Mouse (Mus musculus) embryonic fibroblast, embryonic 13.5 days (primary cell): ENCODE results near the gene Edn2. TPM values are rescaled to one million over a fixed set of nuclear protein-coding genes. Genes with fewer than 3 reads are reported as not detected.

Experiments used
- H3K27ac ChIP-seq: 2 replicates; pipeline ENCODE4 v1.5.1; 2012; ENCODE audit warnings: low read length, control low read depth, inconsistent platforms; ENCODE audit not compliant: insufficient read depth
- H3K4me1 ChIP-seq: 2 replicates; pipeline ENCODE4 v1.6.1; 2011; ENCODE audit warnings: low read length; ENCODE audit not compliant: control insufficient read depth, insufficient read depth
- H3K4me3 ChIP-seq: 2 replicates; pipeline ENCODE4 v1.5.1; 2011; ENCODE audit warnings: mild to moderate bottlenecking, control low read depth, low read length; ENCODE audit not compliant: insufficient read depth
- CTCF ChIP-seq: IDR thresholded peaks from 2 replicates; pipeline ENCODE4 v1.5.1; 2011; ENCODE audit warnings: mild to moderate bottlenecking, control low read depth, low read length, moderate library complexity, borderline replicate concordance; ENCODE audit not compliant: insufficient read depth
- POLR2A ChIP-seq: IDR thresholded peaks from 2 replicates; pipeline ENCODE4 v1.6.1; 2011; ENCODE audit warnings: low read depth, mild to moderate bottlenecking, control low read depth, low read length, moderate library complexity
- polyA plus RNA-seq: library from polyadenylated mRNA; stranded (reverse); fragments of >200 nt; gene quantifications from 2 replicates; pipeline ENCODE4 v1.2.4, GENCODE M21; 2011; ENCODE audit warnings: low read depth; ENCODE audit not compliant: missing spikeins, insufficient read length

Edn2 gene
- polyA plus RNA-seq, 1 experiment, result not detected

DNA sequence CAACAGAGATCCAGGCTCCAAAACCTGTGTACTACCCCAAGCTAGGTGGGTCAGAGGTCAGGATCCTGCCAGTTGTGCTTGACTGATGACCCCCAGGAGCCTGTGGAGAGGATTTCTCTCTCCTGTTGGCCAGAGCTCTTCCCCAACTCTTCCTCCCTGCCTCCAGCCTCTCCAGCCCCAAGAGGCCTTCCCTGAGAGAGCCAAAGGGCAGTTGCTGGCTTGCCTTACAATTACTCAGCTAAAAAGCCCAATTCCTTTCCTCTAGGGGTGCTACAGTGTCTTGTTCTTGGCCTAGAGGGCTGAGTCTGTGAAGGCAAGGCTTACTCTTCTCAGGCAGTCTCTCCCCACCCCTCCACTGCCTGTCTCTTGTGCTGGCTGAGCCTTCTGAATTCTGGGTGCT is 34.0 kb downstream of the Edn2 start:
- no peak overlapping the region for H3K27ac ChIP-seq
- no peak overlapping the region for H3K4me3 ChIP-seq
- TF ChIP-seq CTCF (no peak), POLR2A (no peak)
- H3K4me1 ChIP-seq, result no peaks in the 10 kb centered on the region

DNA sequence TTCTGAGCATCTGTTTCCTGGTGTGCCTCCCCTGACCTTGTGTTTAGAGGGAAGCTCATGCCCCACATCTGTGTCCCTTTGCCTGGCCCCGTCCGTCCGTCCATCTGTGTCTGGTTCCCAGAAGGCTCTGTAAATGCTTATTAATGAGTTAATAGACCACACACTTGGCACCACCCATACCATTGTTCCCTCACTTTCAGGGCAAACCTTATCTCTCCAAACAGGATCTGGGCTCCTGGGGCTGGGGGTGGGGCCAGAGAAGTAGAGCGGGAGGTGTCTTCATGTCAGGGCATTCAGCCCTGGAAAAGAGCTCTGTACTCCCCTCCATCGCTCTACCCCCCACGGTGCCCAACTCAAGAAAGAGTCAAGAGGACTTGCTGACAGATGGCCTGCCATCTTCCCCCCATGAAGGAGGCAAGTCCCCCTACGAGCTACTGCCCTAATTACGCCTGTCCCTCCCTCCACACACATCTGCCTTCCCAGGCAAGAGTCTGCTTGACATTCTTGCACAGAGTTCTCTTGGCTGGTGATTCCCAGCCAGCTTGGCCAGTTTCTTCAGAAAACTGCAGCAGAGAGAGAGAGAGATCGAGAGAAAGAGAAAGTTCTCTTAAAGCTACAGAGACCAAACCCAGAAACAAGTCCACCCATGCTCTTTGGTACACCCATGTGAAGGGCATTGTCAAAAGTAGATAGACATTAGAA is 38.3 kb downstream of the Edn2 start:
- no peak overlapping the region for H3K4me3 ChIP-seq
- H3K4me1 ChIP-seq, result no peaks in the 10 kb centered on the region
- H3K27ac ChIP-seq, result no peak overlapping the region
- TF ChIP-seq CTCF, result no peak
- no peak for TF ChIP-seq POLR2A

DNA sequence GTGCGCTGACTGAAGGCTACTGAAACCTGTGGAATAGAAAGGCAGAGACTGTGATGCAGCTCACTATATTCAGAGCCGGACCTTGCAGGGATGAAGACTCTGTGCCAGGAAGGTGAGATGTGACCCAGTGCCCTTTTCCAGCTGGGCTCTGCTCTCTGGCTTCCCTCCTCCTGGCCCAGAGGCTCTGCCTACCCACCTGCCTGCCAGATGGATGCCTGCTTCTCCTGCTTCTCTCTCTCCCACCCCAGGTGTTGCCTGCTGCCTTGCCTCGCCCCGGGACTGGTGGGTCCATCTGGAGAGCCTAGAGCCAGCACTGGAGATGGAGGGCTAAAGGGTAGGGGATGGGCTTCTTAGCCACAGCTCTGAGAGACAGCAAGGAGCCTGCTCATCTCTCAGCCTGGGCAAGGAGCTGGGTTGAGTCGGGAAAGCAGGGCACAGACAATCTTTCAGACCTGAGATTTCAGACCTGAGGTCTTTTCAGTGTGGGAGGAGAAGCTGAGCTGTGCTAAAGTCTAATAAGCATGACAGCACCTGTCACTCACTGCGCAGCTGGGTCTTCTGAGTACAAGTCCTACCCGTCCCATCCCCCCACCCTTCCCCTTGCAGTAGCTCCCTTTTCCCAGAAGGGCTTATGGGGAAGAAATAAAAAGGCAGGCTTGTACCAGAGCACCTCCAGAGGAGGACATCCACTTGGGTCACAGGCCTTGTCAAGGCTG is 39.7 kb downstream of the Edn2 start:
- H3K27ac ChIP-seq, result no peak overlapping the region
- no peak overlapping the region for H3K4me3 ChIP-seq
- H3K4me1 ChIP-seq, result no peaks in the 10 kb centered on the region
- TF ChIP-seq POLR2A, result no peak
- TF ChIP-seq CTCF, result no peak

DNA sequence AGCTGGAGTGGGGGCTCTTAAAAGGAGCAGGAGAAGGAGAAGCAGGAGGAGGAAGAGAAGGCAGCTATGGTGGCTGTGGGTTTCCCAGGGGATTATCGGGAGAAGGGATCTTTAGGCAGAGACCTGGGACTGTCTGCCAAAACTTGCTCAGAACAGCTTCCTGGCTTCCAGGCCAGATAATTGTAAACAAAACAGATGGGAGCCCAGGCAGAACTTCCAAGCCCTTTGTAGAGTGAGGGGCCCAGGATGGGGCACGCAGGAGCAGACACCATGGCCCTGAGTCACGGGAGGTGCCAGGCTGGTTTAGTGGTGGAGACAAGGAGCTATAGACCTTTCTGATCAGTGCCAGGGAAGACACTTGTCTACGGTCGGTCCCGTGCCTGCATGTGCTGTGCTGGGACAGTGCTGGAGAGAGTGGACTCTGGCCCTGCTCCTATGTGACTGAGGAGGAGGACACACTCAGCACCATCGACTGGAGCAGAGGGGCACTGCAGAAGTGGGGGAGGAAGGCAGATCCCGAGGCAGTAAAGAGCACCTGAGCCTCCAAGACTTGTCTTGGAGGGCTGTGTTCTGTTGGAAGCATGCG is 43.4 kb downstream of the Edn2 start:
- Histone ChIP-seq H3K4me1 (no peaks in the 10 kb centered on the region), H3K4me3 (no peak overlapping the region), H3K27ac (no peak overlapping the region)
- TF ChIP-seq CTCF (no peak), POLR2A (no peak)

DNA sequence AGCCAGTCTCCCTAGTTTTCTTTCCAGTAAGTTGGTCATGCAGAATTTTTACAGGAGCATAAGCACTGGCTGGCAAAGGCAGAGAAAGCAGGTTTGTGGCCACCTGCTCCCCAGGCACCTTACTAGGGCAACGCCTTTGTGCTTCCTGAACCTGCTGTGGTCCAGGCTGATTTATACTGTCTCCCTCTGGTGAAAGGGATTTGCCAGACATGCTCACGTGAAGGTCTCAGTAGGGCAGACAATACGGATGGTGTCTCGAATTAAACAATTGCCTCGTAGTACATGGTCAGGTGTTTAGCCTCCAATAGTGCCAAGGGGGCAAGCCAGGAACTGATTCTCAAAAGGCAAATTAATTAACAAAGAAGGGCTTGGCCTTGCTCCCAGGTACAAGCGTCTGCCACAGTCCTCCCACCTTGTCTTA is 45.5 kb downstream of the Edn2 start:
- no peaks in the 10 kb centered on the region for H3K4me1 ChIP-seq
- H3K4me3 ChIP-seq, result no peak overlapping the region
- no peak overlapping the region for H3K27ac ChIP-seq
- TF ChIP-seq CTCF (no peak), POLR2A (no peak)

DNA sequence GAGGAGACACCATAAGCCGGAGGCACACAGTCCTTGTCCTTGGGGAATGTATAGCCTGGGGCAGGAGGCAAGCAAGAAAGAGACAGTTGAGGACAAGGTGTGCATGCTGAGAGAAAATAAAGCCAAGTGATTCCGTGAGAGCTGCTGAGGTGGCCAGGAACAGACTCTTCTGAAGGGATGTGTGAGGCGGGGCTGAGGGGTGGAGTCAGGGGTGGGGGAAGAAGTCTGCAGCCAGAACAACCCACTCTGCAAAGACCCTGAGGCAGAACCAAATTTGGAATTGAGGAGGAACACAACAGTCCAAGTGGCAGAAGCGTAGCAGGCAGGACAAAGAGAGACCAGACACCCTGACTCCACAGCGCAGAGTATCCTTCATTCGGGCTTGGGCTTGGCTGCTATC is 51.1 kb downstream of the Edn2 start:
- TF ChIP-seq CTCF (no peak), POLR2A (no peak)
- Histone ChIP-seq H3K4me3 (no peak overlapping the region), H3K27ac (no peak overlapping the region), H3K4me1 (no peaks in the 10 kb centered on the region)

DNA sequence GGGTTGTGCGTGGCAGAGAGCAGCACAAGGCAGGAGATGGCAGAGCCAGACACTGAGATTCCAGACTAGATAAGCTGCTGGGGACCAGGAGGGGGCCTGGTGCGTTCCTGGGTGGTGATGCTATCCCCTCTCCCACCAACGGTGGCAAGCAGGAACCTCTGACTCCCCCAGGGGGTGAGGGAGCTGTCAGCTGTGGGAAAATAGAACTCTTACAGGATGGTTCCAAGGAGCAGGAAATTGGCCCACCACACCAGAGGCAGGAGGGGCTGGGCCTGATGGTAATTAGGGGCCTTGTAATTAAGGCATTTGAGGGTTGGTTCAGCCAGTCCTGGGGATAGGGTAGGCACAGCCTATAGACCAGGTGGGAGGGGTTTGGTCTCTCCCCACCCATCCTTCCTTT is 51.8 kb downstream of the Edn2 start:
- Histone ChIP-seq H3K4me3 (no peak overlapping the region), H3K27ac (no peak overlapping the region), H3K4me1 (no peaks in the 10 kb centered on the region)
- TF ChIP-seq POLR2A (no peak), CTCF (no peak)

DNA sequence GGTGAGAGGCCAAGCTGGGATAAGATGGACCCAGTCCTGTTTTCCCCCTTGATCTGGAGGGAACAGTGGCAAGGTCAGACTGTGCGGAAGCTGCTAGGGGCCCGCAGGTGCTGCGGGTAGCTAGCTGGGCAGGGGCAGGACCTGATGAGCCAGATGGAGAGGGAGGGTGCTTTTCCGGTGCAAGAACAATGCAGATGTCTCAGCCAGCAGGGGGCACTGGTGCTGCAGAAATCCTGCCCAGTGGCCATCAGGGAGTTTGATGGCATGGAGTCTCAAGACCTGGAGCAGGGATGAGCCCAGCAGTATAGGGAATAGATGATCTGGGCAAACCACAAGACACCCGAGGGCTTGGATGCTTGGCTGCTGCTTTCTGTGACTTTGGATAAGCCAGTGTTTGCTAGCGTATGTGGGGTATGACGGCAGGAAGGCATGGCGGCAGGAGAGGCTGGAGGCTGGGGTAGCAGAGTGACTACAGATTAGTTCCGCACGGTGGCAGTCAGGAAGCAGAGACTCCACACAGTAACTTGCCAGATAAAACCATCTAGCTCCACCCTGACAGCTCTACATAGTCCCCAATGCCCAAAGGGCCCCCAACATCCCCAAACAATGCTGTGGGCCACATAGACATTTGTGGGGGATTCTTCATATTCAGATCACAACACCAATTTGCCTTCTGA is 55.0 kb downstream of the Edn2 start:
- Histone ChIP-seq H3K27ac (no peak overlapping the region), H3K4me1 (no peaks in the 10 kb centered on the region), H3K4me3 (no peak overlapping the region)
- TF ChIP-seq CTCF, result peak; percentile 70; the same call in 1 of the 2 replicates
- TF ChIP-seq POLR2A, result no peak

DNA sequence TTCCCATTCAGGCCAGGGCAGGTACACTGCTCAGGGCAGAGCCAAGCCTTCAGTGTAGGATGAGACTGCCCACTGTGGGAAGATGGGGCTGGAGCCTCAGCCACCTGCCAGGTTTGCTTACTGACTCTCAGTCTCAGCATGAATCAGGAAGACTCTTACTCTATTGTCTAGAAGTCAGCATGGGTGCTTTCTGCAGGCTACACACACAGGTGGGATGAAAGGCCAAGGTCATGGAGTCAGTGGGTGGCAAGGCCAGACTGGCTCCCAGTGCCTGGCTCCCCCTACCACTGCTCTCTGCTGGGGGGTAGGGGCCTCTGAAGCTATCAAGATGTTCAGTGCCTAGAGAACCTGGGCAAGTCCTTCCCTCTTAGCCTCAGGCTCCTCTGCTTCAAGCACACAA is 55.9 kb downstream of the Edn2 start:
- Histone ChIP-seq H3K4me1 (no peaks in the 10 kb centered on the region), H3K4me3 (no peak overlapping the region), H3K27ac (no peak overlapping the region)
- TF ChIP-seq POLR2A (no peak), CTCF (no peak)

Other genes with a start within 250 kb of the Edn2 start
- not detected in 2 replicates for gene AL607142.1, start 96.2 kb upstream of the Edn2 start, polyA plus RNA-seq
- not detected in 2 replicates for gene Foxo6, start 126.1 kb downstream of the Edn2 start, polyA plus RNA-seq
- gene Scmh1, start 244.1 kb downstream of the Edn2 start, polyA plus RNA-seq, result 36.7 and 40.4 TPM in 2 replicates